Comparison of ENCODE assay signal across 20 mouse cellular contexts in genomic region chr16:36587971-36588370, GRCm38 (mm10). TPM values are rescaled to one million over a fixed set of nuclear protein-coding genes. Genes with fewer than 3 reads are reported as not detected.
DNase-seq lines count a peak whose midpoint lies in the region; ATAC-seq and TF ChIP-seq lines count a peak whose summit lies in the region.
"Had no signal": no experiment of that assay in that cellular context is flagged by ENCODE, and none has a peak within 500 bp of the region (broad histone marks: within the 10 kb centered on the region; RNA-seq: fewer than 3 reads in every experiment).

No protein-coding gene starts in this region.

- H3K79me2 ChIP-seq in MEL (ENCODE audit: control insufficient read depth, insufficient read depth, low read length, poor library complexity) = no peaks in the 10 kb centered on the region

- no peak overlapping the region for H3K27ac ChIP-seq in MEL (ENCODE audit: control insufficient read depth, low read depth, low read length)
- no peak overlapping the region for H3K27ac ChIP-seq in cerebellum, adult 2 months (ENCODE audit: insufficient read depth, low read length)
- H3K27ac ChIP-seq in embryonic facial prominence, embryonic 10.5 days (replicated peaks) = no peak overlapping the region
- H3K27ac ChIP-seq: forebrain, embryonic 13.5 days; heart, embryonic 13.5 days; liver, embryonic 15.5 days; macrophage had no signal

- no peak for TF ChIP-seq RAD21 in MEL (IDR thresholded peaks at IDR 0.05; ENCODE audit: low read depth, low read length)

- H3K36me3 ChIP-seq in MEL (ENCODE audit: control insufficient read depth in 1 of 2, insufficient read depth in 2 of 2, low read length in 2 of 2) = no peaks in the 10 kb centered on the region
- no peaks in the 10 kb centered on the region for H3K36me3 ChIP-seq in embryonic facial prominence, embryonic 10.5 days (replicated peaks)
- H3K36me3 ChIP-seq: heart, embryonic 13.5 days; liver, embryonic 15.5 days had no signal

- H3K9ac ChIP-seq in MEL (ENCODE audit: control insufficient read depth, low read depth, low read length, poor library complexity, severe bottlenecking) = no peak overlapping the region
- H3K9ac ChIP-seq: forebrain, embryonic 13.5 days; heart, embryonic 13.5 days; liver, embryonic 15.5 days had no signal

- TF ChIP-seq POLR2A in MEL (IDR thresholded peaks at IDR 0.05; ENCODE audit: control insufficient read depth in 1 of 2, insufficient read depth in 1 of 2, low read depth in 1 of 2, low read length in 2 of 2, poor library complexity in 1 of 2) = no peak
- no peak for TF ChIP-seq POLR2A in cerebellum, adult 2 months (IDR thresholded peaks at IDR 0.05; ENCODE audit: borderline replicate concordance, insufficient read depth, low read length)

- no peak overlapping the region for H3K4me3 ChIP-seq in MEL (ENCODE audit: control insufficient read depth in 1 of 2, insufficient read depth in 1 of 2, low read depth in 2 of 2, low read length in 2 of 2)
- no peak overlapping the region for H3K4me3 ChIP-seq in cerebellum, adult 2 months (replicated peaks; ENCODE audit: insufficient read depth, low read depth, low read length)
- H3K4me3 ChIP-seq in embryonic facial prominence, embryonic 10.5 days = no peak overlapping the region
- H3K4me3 ChIP-seq: forebrain, embryonic 13.5 days; heart, embryonic 13.5 days; liver, embryonic 15.5 days had no signal

- peak in 1 of 2 experiments; percentile 33; a peak in 1 of 4 replicates for TF ChIP-seq EP300 in MEL (IDR thresholded peaks at IDR 0.05; ENCODE audit: low read depth in 1 of 2, low read length in 2 of 2)

- peak; percentile 3 for DNase-seq in thymus, postnatal 0 days (ENCODE audit: low spot score)
- DNase-seq in thymus, adult 18-20 months = no peak
- DNase-seq in MEL (ENCODE audit: low read depth, low spot score) = peak; percentile 20
- no peak for DNase-seq in frontal cortex, postnatal 14 days (ENCODE audit: low spot score in 2 of 2)
- DNase-seq in cerebellum, adult 2 months = no peak
- DNase-seq in embryonic facial prominence, embryonic 10.5 days (ENCODE audit: low spot score) = no peak
- DNase-seq: cerebellum, adult 9-11 months; heart, postnatal 36 days; kidney, adult 18-20 months; kidney, postnatal 36 days; midbrain, embryonic 14.5 days; right cerebral cortex, postnatal 14 days had no signal

- ATAC-seq in inflammation-experienced regulatory T-cells, adult 6 months = peak; percentile 97
- ATAC-seq: forebrain, embryonic 13.5 days; hindbrain, embryonic 16.5 days; Patski had no signal

- 78% methylated on average over 4 of the region's 4 CpGs for WGBS in cerebellum, adult 2 months
- 73% methylated on average over 4 of the region's 4 CpGs for WGBS in embryonic facial prominence, embryonic 10.5 days

- no peaks in the 10 kb centered on the region for H3K27me3 ChIP-seq in MEL (ENCODE audit: control insufficient read depth in 1 of 2, insufficient read depth in 2 of 2, low read length in 2 of 2)
- H3K27me3 ChIP-seq in cerebellum, adult 2 months (ENCODE audit: control insufficient read depth, insufficient read depth, low read length) = no peaks in the 10 kb centered on the region
- H3K27me3 ChIP-seq in embryonic facial prominence, embryonic 10.5 days (replicated peaks; ENCODE audit: low read depth, poor library complexity, severe bottlenecking) = no peaks in the 10 kb centered on the region
- H3K27me3 ChIP-seq: forebrain, embryonic 13.5 days; heart, embryonic 13.5 days; liver, embryonic 15.5 days had no signal

- no peak for TF ChIP-seq CTCF in MEL (IDR thresholded peaks at IDR 0.05 in 2 of 3, conservative IDR thresholded peaks at IDR 0.05 in 1 of 3; ENCODE audit: control insufficient read depth in 1 of 3, insufficient read depth in 1 of 3, low read depth in 2 of 3, low read length in 3 of 3, poor library complexity in 1 of 3, severe bottlenecking in 1 of 3)
- TF ChIP-seq CTCF in cerebellum, adult 2 months (IDR thresholded peaks at IDR 0.05; ENCODE audit: borderline replicate concordance, insufficient read depth, low read depth, low read length) = no peak

- H3K4me1 ChIP-seq in MEL (ENCODE audit: control insufficient read depth in 1 of 2, insufficient read depth in 2 of 2, low read length in 2 of 2) = no peaks in the 10 kb centered on the region
- H3K4me1 ChIP-seq in cerebellum, adult 2 months (ENCODE audit: control insufficient read depth, insufficient read depth, low read length) = no peaks in the 10 kb centered on the region
- H3K4me1 ChIP-seq in embryonic facial prominence, embryonic 10.5 days = no peaks in the 10 kb centered on the region
- H3K4me1 ChIP-seq: forebrain, embryonic 13.5 days; heart, embryonic 13.5 days; liver, embryonic 15.5 days had no signal

- no peaks in the 10 kb centered on the region for H3K9me3 ChIP-seq in MEL (replicated peaks; ENCODE audit: insufficient read depth, low read length)
- no peaks in the 10 kb centered on the region for H3K9me3 ChIP-seq in embryonic facial prominence, embryonic 10.5 days
- H3K9me3 ChIP-seq: forebrain, embryonic 13.5 days; heart, embryonic 13.5 days; liver, embryonic 15.5 days had no signal

TF ChIP-seq in MEL, 35 proteins besides CTCF, POLR2A, EP300 and RAD21:
- TF ChIP-seq MAX (IDR thresholded peaks at IDR 0.05; ENCODE audit: low read length) (no peak), NELFE (IDR thresholded peaks at IDR 0.05; ENCODE audit: low read depth, low read length) (no peak), GATA1 (IDR thresholded peaks at IDR 0.05; ENCODE audit: low read depth, low read length) (peak; percentile 26; the same call in 1 of the 2 replicates), UBTF (IDR thresholded peaks at IDR 0.05; ENCODE audit: borderline replicate concordance, insufficient read depth, low read depth, low read length) (no peak), RCOR1 (IDR thresholded peaks at IDR 0.05; ENCODE audit: low read depth, low read length) (peak; percentile 84)

RNA-seq across cellular contexts. Expression of gene Casr, which starts 26.0 kb away (rescaled TPM):
- polyA plus RNA-seq in thymus, postnatal 0 days (2015; fragmentation: Nextera tagmentation; extraction: Ambion mirVana) = 0.27 and 0.35 TPM in 2 replicates
- total RNA-seq in MEL (2012; rRNA removed) = not detected in 2 replicates
- polyA plus RNA-seq in MEL (2012; ENCODE audit: insufficient read depth in 1 of 2, insufficient read length in 2 of 2, low read depth in 1 of 2, low replicate concordance in 2 of 2, missing spikeins in 1 of 2) = not detected
- not detected for polyA plus RNA-seq in inflammation-experienced regulatory T-cells, adult 6 months (2017; shearing (Covaris generic))
- 0.05 and 0.33 TPM in 2 replicates for polyA plus RNA-seq in cerebellum, adult 2 months (2012; rRNA removed)
- polyA plus RNA-seq in embryonic facial prominence, embryonic 10.5 days (2016; fragmentation: Nextera tagmentation; extraction: Ambion mirVana) = 0.18 and 0.26 TPM in 2 replicates
- polyA plus RNA-seq: forebrain, embryonic 13.5 days; liver, embryonic 15.5 days; macrophage; neural tube, embryonic 11.5 days had no signal

Comparison
In these comparisons a context has a peak if more than half of its experiments do, and no peak if none do; other contexts are left out.
1. DNase-seq: peak in thymus, postnatal 0 days (single experiment) and MEL (single experiment); none in thymus, adult 18-20 months (0 of 2), frontal cortex, postnatal 14 days (0 of 2), cerebellum, adult 2 months (0 of 2) and embryonic facial prominence, embryonic 10.5 days (single experiment).